Mouse (Mus musculus) gastrocnemius, postnatal 10 days (tissue): ENCODE data around the gene Nav3. TPM values are rescaled to one million over a fixed set of nuclear protein-coding genes. Genes with fewer than 3 reads are reported as not detected.

ENCODE experiments used
- DNase-seq: peaks from one replicate; pipeline ENCODE4 v3.0.0; 2021; ENCODE audit warnings: mixed read lengths
- total RNA-seq, 2 experiments: library from RNA; stranded (reverse); gene quantifications; 2 replicates each; pipeline ENCODE4 v1.2.3; 2021

Gene Nav3
- total RNA-seq, 2 experiments from 2014 or later, result 9.8 to 13.7 TPM

DNA sequence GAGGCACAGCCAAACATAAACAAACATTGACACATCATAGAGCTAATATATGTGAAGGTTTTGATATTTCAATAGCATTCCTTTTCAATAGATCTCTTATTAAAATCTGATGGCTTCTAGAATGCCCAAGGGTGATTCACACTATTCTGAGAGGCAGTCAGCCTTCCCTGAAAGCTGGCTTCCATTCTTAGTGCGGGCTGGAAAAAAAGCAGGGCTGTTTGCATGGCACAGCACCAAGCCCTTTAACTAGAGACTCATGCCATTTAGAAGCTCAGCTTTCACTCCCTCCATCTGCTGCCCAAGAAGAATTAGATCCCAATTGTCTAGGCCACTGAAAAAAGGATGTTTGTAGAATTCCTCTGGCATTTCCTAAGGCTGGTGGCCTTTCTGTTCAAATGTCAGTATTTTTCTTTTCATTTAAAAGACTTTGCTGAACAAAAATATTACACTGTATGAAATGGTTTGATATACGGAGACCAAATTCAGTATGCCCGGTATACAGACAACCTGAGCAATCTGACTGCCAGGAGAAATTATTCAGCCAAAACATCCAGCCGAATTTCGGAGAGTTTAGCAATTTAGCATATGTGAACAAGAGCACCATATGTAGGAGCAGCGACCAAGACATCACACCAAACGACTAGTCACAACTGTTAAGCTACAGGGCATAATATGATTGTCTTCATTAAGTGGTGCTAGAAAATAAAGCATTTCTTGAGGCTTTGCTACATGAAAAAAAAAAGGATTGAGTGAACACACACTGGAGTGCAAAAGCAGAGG, 263.8 kb downstream of the Nav3 start:
- DNase-seq, result peak; percentile 9

DNA sequence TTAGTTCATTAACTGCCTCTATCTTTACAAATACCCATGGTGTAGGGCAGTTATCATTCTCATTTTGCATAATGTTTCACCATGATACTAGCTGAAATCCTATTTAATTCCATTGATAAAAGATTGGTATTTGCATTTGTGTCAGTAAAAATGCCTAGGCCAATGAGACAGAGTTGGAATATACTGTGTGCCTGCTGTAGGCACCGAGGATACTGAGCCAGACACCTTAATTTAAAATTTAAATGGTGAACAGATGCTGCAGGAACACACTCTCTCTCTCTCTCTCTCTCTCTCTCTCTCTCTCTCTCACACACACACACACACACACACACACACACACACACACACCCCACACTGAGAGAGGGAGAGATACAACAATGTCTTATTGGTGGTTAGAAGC, 269.8 kb downstream of the Nav3 start:
- DNase-seq, result no peak

DNA sequence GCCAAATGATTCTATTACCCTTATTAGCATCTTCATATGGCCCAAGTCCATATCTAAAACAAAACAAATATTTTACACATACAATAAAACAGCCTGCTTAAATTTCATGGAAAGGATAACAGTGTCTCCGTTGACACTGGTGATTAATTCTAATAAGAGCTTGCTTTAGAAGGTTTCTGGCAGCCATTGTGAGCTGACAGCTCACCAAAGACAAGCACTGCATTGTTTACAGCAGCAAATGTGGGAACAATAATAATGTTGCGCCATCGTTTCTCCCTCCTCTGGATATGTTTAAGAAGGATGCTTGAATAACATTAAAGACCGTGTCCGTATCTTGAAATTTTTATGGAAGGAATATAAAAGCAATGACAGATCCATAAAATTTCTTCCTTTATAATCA, 280.1 kb downstream of the Nav3 start:
- no peak for DNase-seq

DNA sequence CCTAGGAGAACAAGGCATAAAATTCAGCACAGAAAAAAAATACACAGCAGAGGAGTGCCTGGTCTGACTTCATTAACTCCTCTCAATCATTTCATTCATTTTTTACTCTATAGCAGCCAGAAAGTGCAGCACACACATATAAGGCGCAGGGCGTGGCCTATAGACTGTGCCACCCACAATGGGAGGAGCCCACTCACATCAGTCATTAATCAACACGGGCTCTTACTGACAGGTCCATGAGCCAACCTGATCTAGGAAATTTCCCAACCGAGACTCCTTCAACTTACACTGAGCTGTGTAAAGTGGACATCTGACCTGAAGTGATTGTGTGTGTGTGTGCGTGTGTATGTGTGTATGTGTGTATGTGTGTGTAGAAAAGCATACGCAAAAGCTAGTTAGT, 286.6 kb downstream of the Nav3 start:
- DNase-seq, result no peak

DNA sequence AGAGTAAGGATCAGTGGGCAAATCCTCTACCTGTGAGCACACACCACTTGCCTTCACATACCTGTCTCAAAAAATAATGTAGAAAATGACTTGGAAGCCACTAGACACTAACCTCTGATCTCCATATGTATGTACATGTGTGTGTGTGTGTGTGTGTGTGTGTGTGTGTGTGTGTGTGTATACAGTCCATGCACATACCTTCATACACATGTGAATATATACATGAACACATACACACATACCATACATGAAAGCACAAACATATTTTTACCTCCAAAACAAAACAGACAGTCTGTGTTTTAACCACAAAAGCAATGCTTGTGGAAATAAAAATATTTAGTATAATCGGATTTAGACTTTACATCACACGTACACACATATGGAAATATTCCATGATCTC, 287.1 kb downstream of the Nav3 start:
- no peak for DNase-seq

DNA sequence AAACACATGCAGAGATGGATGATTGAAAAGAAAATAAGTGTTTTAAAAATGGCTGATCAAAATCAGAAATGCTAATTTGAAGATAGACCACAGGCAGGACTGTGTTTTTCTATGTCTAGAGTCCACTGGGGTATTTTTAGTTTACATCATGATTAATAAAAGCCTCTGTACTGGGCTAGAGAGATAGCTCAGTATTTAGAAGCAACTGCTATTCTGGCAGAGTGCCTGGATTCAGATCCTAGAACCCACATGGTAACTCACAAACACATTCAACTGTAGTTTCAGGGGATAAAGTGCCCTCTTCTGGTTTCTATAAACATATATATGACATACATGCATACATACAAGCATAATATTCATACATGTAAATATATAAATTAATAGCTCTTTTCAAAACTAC, 293.4 kb downstream of the Nav3 start:
- no peak for DNase-seq

DNA sequence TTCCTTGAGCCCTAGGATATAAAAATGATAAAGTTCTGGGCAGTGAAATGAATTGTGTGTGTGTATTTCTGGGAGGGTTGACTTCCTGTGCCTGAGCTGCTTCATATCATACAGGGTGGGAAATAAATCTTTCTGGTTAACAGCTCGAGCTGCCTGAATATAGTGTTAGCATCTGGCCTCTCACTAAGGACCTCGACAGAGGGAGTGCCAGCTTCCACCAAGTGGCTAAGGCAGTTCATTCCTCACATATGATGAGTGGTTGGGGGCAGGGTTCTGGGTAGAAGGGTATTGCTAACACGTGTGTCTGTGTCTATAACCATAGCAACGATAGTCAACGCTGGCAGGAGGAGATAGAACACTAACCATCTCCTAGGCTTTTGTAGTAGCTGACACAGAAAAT, 295.1 kb downstream of the Nav3 start:
- DNase-seq, result no peak

DNA sequence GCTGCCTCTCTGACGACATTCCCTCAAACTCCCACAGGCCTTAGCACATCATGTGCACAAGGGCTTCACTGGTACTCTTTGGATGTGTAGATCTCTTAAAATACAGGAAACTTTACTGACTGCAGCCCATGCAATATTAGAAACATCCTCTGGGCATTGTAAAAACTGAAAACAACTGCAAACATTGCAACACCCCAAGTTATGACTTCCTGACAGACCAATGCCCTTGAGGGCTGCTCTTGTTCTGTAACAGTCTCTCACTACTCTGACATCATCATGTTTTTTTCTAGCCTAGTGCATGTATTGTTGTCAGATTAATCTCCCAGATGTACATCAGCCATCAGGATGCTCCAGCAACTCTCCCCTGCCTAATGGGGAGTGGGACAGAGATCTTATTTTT, 296.5 kb downstream of the Nav3 start:
- DNase-seq, result no peak

DNA sequence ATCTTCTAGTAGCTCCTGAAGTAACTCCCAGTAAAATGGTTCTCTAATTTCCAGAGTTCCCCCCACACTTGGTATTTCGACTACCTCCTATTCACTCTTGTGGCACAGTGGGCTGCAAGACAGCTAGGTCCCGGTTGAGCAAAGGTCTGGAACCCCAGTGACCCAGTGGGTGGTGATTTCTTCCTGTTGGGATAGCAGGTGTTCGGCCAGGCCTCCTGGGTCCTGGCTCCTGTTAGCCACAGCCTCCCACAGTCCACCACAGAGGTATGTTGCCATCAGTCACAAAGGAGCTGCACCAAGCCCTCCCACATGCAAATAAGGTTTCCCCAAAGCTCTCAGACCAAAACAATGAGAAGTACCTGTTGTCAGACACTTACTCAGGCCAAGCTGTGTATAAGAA, 297.9 kb downstream of the Nav3 start:
- DNase-seq, result no peak

DNA sequence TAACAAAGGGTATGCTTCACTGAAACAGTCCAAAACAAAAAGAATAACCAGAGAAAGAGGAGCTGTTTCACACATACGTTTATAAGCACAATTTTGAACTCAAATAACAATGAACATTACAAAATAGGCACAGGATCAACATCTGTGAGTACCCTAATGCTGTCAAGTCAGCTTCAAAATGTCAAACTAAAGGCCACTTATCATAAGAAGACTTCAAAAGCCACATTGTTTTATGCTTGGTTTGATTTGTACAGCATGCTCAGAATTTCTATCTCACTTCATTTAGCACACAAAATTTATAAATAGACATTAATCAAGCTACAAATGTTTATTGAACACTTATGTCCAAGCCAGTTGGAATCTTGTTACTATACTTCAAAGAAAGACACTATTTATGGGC, 299.6 kb downstream of the Nav3 start:
- DNase-seq, result no peak

DNA sequence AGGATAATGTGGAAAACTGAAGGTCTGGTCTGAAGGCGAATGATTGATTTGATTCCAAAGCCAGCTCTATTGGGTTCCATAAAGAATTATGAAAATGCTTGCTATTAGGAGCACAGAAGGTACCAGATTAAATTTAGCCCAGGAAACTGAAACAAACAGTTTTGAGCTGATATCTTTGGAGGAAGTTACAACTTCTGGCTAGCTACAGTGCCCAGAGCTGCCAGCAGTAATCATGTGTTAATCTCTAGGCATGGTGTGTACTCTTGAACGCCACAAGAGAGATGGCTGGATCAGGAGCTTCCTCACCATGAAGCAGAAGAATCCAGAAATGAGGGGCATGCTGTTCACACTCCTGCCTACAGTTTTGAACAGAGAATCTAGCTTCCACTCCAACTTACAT, 300.5 kb downstream of the Nav3 start:
- DNase-seq, result no peak

DNA sequence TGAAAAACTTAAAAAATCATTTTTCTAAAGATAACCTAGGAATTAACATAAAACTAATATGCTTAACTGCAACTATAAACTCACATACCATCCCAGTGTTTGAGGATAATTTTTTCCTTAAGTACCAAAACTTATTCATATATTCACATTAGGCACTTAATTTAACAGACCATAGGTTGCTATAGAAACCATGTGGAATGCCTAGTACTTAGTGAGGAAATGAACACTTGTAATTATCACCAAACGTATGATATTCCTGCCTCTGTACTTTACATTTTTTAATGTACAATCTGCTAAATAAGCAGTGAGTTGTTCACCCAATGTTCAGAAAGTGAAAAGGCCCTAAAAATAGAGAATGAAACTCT, 301.1 kb downstream of the Nav3 start:
- DNase-seq, result no peak

DNA sequence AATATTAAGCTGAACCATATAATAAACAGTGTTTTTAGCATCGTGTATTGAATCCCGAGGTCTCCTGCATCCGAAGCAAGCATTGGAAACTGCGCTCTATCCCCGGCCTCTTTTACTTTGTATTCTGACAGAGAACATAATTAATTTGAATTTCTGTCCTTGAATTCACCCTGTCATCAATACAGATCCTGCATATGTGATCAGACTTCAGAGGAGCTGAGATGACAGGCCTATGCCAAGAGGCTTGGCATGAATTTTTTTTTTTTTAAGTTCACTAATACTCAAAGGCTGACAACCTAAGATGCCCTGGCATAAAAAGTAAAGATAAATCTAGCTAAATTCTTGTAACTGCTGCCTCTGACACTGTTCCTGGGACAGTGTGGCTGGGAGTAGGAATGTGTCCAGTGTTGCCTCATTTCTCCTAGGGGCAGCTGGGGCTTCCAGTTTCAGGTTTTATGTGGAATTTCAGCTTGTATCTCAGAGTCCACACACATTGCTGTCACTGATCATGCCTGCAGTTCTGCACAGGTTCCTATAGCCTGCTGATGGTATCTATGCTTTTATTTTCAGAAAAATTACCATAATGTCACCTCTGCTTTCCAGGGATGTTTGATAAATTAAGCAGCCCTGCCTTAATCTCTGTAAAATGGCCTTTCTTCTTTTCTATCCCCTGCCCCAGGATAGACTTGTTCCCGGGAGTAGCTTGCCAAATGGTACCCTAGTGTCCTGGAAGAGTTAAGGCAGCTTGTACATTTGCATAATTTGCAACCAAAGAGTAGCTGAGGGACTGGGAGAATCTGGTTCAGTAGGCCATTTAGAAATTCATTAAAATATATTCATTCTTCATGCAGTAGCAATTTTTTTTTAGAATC, 301.8 kb downstream of the Nav3 start:
- DNase-seq, result no peak

DNA sequence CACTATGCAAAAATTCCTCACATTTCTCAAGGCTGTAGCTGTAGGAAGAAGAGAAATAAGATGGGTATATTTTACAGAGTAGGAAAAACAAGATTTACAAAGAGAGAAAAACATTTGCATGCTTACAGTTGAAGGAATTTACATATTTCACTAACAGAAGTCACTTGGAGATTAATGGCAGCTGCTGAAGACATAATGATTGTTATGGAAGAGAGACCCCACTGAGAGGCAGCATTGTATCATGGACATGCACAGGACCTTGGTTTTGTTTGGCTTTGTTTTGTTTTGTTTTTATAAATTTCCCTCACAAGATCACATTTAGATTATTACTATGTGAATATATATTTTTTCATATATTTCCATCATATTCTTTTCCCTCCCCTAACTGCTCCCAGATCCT, 335.4 kb downstream of the Nav3 start:
- no peak for DNase-seq

DNA sequence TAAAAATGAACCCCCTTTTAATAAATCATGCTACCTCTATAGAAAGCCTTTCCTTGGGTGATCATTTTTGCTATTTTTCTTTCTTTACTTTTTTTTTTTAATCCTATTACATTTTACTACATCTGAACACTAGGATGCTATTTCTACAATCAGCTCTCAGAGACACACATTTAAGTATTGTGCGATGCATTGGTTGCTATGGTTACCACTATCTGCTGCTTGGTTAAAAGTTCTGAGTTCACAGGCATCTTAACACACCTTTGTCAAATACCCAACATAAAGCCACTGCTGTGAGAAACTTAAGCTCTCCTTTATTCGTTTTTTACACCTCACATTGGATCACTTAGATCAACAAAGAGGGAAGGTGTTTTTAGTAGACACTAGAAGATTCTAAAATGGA, 338.7 kb downstream of the Nav3 start:
- no peak for DNase-seq

DNA sequence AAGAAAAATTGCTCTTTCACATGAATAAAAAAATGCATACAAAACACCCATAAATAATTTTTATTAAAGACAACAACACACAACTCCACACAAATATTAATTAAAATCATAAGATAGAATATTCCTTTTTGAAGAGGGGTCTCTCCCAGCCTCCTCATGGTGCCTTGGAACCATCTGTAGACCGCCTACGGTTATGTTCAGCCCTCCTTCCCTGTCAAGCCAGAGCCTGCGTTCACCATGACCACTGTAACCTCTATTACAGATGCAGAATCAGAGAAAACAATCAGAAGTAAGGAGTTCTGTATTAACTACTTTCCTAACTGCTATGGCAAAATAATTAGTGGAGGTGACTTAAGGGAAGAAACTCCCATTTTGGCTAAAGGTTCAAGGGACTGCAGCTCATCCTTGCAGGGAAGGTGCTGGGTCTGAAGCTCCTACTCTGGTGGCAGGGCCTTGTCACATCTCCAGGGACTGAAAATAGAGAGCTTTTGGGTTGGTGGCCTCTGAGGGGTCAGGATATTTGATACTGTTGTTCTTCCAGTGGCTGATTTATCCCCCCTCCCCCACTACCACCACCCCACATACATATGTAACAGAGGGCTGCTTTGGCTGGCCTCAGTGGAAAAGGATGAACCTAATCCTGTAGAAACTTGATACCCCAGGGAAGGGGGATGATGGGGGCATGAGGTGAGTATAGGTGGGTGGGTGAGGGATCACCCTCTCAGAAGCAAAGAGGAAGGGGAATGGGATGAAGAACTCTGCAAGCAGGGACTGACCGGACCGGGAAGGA, 343.1 kb downstream of the Nav3 start:
- DNase-seq, result no peak

DNA sequence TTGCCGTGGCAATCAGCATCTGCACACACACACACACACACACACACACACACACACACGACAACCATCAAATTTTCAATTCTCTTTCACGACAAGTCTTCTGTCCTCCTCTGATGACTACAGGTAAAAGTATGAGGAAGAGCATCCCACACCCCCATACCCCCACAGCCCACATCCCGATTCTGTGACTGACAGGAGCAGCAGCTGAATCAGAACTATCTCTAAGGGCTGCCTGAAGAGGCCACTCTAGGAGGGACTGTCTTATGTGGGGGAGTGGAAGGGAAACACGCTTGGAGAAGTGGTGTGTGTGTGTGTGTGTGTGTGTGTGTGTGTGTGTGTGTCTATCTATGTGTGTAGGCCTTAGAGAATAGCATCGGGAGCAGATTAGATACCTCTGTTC, 352.7 kb downstream of the Nav3 start:
- DNase-seq, result no peak

DNA sequence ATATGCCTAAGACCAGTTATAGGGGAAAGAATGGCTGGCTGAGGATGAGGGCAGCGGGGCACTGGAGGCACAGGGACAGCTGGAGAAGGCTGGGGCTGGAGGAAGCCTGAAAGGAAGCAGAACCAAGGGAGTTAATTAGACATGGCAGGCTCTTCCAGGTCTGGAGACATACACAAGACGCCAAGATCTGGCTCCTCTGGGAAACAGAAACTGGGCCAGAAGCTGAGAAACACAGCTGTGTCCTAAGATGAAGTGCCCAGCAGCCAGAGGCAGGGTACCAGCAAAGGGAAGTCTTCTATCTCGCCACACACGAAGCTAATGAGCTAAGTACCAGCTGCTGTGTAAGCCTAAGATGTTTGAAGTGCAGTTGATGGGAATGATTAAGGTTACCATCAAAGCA, 353.8 kb downstream of the Nav3 start:
- DNase-seq, result peak; percentile 10

DNA sequence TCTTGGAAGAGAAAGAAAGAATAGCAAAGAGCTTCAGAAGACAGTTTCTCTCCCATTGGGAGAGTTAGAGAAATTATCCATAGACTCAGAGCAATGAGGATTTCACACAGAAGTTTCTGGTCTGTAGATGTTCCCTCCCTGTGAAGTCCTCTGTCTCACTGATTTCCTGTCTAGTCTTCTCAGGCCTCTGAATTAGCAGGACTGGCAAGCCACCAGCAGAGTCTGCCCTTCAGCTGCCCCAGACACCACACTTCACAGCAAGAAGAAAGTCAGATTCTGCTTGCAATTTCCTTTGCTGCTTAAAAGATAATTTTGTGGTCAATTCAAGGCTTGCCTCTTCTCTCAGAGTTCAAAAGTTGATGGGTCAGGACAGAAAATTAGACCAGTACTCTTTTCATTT, 361.6 kb downstream of the Nav3 start:
- no peak for DNase-seq

DNA sequence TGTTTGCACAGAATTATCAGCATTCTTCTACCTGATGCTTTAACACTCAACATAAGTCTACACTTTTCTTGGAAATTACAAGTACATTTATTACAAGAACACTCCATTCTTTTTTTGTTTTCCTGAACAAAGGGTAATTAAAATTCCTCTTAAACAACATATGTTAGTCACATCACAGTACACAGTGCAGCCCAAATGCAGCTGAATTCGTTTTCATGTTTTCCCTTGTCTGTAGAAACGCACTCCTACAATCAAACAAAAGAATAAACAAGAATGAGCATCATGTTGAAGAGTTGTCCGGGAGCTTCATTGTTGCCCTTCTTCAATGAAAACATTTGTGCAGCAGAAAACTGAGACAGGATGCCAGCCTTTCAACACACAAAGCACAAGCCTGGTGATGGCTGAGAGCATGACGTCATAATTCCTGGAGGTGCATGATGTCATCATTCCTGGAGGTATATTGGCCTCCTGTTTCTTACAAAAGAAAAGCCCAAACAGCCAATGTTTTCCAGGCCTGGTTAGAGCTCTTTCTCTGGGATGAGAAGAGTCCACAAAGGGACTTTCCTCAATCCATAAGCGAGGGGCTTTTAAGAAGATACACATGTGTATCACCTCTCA, 367.5 kb downstream of the Nav3 start:
- DNase-seq, result no peak

DNA sequence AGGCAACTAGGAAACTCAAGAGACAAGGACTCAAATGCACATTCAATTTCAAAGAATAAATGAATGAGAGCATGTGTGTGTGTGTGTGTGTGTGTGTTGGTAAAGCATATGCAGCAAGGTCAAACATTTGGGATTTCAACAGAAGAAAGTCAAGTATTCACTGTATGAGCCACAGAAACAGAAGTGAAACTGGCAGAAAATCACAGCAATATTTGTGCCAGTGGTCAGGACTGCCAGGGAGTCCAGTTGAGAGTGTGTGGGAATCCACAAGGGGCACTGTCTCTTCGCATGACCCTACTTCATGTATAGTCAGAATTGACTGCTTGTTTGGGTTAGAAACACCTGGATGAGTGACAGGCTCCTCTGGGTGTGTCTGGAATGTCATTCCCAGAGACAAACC, 370.1 kb downstream of the Nav3 start:
- DNase-seq, result no peak

DNA sequence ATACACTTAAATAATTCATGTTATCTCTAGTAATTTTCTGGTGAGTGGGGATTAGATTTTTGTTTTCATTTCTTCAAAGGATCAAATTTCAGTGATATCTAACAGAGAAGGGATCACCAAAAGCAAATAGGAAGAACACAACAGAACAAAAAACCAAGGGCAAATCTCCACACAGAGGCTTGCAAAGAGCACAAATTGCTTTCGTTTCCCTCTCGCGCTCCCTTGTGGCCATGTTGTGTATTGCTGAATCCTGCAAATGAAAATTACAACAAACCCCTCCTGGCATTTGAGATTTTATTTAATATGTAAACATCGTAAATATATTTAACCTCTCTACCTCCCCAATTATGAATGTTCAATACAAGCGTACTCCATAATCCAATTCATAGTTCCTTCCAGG, 370.8 kb downstream of the Nav3 start:
- peak; percentile 74 for DNase-seq

DNA sequence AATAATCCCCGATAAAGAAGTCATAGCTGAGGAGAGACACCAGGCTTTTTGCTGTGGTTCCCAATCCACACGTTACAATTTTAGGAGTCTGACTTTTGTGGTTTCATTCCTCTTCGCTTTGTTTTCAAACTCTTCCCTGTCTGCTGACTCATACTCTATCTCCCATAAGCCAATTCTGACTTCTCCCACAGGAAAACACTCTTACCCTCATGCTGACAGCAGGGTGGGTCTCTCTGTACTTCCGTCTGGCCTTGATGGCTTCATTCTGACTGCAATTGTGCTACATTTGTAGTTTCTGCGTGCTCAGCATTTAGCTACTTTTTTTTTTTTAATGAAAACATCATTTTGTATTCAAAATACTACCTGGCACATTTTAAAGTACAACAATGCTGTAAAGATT, 379.4 kb downstream of the Nav3 start:
- no peak for DNase-seq
